Mouse (Mus musculus): ENCODE data around the gene Uhrf1bp1l.

DNA sequence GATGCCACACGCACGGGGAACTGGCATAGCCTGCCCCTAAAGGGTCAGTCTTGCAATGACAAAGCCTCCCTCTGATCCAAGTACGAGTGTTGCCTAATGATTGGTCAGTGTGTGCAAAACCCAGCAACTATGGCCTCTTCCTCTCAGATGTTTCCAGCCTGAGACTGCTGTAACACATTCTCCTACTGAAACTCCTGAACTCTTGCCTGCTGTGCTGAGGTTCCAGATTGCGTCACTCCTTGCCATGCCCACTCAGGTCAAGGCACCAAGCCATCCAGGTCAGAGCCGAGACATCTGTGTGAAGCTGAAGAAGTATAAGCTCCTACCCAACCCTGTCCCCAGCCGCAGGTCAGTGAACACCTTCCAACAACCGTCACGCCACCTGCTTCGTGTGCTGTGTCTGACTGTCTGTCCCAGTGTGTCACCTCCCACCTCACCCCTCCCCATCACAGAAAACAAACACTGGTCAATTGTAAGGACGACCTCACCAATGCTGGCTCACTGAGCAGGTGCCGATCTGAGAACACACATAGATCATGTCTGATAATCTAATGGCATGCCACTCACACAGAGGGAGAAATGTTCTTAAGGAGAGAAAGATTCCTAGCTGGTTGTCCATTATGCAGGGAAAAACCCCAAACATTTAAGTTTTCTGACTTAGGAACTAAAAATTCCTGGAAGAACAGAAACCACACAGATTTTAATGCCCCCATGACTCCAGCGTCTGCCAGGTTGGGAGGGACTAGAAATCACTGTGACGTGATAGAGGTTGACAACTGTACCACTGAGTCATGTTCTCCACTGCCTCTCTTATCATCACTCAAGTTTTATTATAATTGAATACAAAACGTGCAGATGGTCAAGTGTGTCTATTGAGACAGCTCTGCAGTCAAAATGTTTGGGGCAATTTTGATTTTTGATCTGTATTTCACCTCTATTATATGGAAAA is 22.3 kb upstream of the Uhrf1bp1l start:
- TF ChIP-seq CTCF (IDR thresholded peaks at IDR 0.05; ENCODE audit: low read depth, low read length) (no peak), POLR2A (IDR thresholded peaks at IDR 0.05; ENCODE audit: borderline replicate concordance, low read depth, low read length) (no peak)
